Mouse (Mus musculus) adipose tissue, adult 10 weeks (tissue): ENCODE measurements around the gene P4ha3. TPM values are rescaled to one million over a fixed set of nuclear protein-coding genes. Genes with fewer than 3 reads are reported as not detected.

Experiments
- polyA plus RNA-seq: library from polyadenylated mRNA; stranded (reverse); fragments of 350-450 nt; fragmentation: Illumina TruSeq; extraction: RNeasy Lipid Tissue Mini Kit (QIAGEN cat#74804); gene quantifications from one replicate; pipeline ENCODE4 v1.2.3, GENCODE M21; 2014; ENCODE audit warnings: low read depth, low replicate concordance

The P4ha3 gene
- polyA plus RNA-seq, result not detected

DNA sequence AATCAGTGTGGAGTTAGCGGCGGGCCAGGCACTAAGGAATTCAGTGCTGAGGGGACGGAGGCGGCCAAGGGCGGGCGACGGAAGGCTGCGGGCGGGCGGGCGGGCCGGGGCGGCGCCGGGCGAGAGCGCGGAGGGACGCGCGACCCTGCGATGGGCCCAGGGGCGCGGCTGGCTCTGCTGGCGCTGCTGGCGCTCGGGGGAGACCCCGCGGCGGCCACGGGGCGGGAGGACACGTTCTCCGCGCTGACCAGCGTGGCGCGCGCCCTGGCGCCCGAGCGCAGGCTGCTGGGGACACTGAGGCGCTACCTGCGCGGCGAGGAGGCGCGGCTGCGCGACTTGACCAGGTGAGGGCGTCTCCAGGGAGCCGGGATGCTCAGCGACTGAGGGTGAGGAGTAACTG lies at the start of gene P4ha3:
TSS of gene P4ha3 (plus strand) at position 138 of the 400 bp plus-strand sequence.

Other genes with a start within 250 kb of the P4ha3 start
- gene Pold3, start 164.0 kb upstream of the P4ha3 start, polyA plus RNA-seq, result 18.3 TPM
- 10.1 TPM for gene Lipt2, start 126.2 kb upstream of the P4ha3 start, polyA plus RNA-seq
- 12.2 TPM for gene Kcne3, start 109.0 kb upstream of the P4ha3 start, polyA plus RNA-seq
- gene Pgm2l1, start 58.1 kb upstream of the P4ha3 start, polyA plus RNA-seq, result 7.0 TPM
- gene C2cd3, start 86.7 kb downstream of the P4ha3 start, polyA plus RNA-seq, result 24.0 TPM
- 35.6 TPM for gene Ppme1, start 86.8 kb downstream of the P4ha3 start, polyA plus RNA-seq
- gene Ucp3, start 187.5 kb downstream of the P4ha3 start, polyA plus RNA-seq, result 10.0 TPM
- 473 TPM for gene Ucp2, start 207.8 kb downstream of the P4ha3 start, polyA plus RNA-seq
- gene Dnajb13, start 229.4 kb downstream of the P4ha3 start, polyA plus RNA-seq, result 8.0 TPM